Mouse (Mus musculus) forebrain, postnatal 0 days (tissue): ENCODE data around the gene Zc3h12c. TPM values are rescaled to one million over a fixed set of nuclear protein-coding genes. Genes with fewer than 3 reads are reported as not detected.
A peak's percentile ranks its signal among the peaks of the same experiment; 100 is the strongest.

Experiments
- ATAC-seq: fragments of 200-750 bp; cut with Nextera tagmentation; 2 replicates; pipeline ENCODE4 v1.8.0; 2017; ENCODE audit warnings: mild to moderate bottlenecking, moderate library complexity
- DNase-seq: peaks from one replicate; pipeline ENCODE4 v3.0.0-alpha.2; 2015
- H3K27ac ChIP-seq: fragments of 300-500 bp; sonication (generic); 2 replicates; pipeline ENCODE4 v1.5.1; 2014; ENCODE audit warnings: low read depth, mild to moderate bottlenecking, antibody characterized with exemption, low read length, moderate library complexity, mixed read lengths
- H3K27me3 ChIP-seq: fragments of 300-500 bp; sonication (generic); 2 replicates; pipeline ENCODE4 v1.6.1; 2014; ENCODE audit warnings: mild to moderate bottlenecking, low read length, mixed read lengths; ENCODE audit not compliant: insufficient read depth
- H3K36me3 ChIP-seq: fragments of 300-500 bp; sonication (generic); 2 replicates; pipeline ENCODE4 v1.6.1; 2014; ENCODE audit warnings: mild to moderate bottlenecking, moderate library complexity; ENCODE audit not compliant: insufficient read depth
- H3K4me1 ChIP-seq: fragments of 300-500 bp; sonication (generic); 2 replicates; pipeline ENCODE4 v1.6.1; 2014; ENCODE audit warnings: antibody characterized with exemption; ENCODE audit not compliant: insufficient read depth
- H3K4me2 ChIP-seq: fragments of 300-500 bp; sonication (generic); 2 replicates; pipeline ENCODE4 v1.6.1; 2014; ENCODE audit warnings: low read depth, mild to moderate bottlenecking, moderate library complexity
- H3K4me3 ChIP-seq: fragments of 300-500 bp; sonication (generic); 2 replicates; pipeline ENCODE4 v1.5.1; 2014; ENCODE audit warnings: low read depth, low read length, mixed read lengths
- H3K9ac ChIP-seq: fragments of 300-500 bp; sonication (generic); 2 replicates; pipeline ENCODE4 v1.6.1; 2014; ENCODE audit warnings: mild to moderate bottlenecking
- H3K9me3 ChIP-seq: fragments of 300-500 bp; sonication (generic); 2 replicates; pipeline ENCODE4 v1.6.1; 2016; ENCODE audit warnings: low read length
- CTCF ChIP-seq: sonication (generic); IDR thresholded peaks from 2 replicates; pipeline ENCODE4 v1.5.1; 2016; ENCODE audit warnings: antibody characterized with exemption, control low read depth, low read depth
- WGBS: fragments of 180-500 bp; shearing (Covaris S2); extraction: QIAGEN DNeasy Blood & Tissue Kit; methylation state at CpG from one replicate; pipeline ENCODE4 v1.1.7; 2014; 5-methylcytosine and 5-hydroxymethylcytosine counted together
- polyA plus RNA-seq: library from polyadenylated mRNA; unstranded; fragments of >200 nt; fragmentation: Nextera tagmentation; extraction: Ambion mirVana; gene quantifications from 2 replicates; pipeline ENCODE4 v1.2.1, GENCODE M21; 2015
- total RNA-seq: library from RNA; depleted of rRNA; stranded (reverse); fragments of >200 nt; gene quantifications from 2 replicates; pipeline ENCODE4 v1.2.3, GENCODE M21; 2014

Gene Zc3h12c
- total and polyA plus RNA-seq, 2 experiments from 2014 or later = 3.2 to 18.5 TPM

DNA sequence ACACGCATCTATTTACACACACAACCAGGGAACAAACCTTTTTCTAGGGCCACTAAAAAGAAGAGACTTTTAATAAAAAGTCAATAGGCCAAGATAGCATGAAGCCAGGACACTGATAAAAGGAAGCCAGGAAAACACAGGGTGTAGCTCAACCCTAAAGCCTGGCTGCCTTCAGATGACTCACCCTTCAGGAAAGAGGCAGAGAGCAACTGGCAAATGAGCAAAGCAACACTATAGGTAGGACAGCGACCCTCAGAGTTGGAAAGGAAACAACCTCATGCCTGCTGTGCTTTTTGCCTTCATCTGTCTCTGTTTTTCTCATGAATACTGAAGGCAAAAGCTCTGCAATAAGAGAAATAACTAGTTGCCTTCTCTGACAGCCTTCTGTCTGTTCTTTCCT lies 35.6 kb downstream of the Zc3h12c start:
- no peak for TF ChIP-seq CTCF
- no peaks in the 10 kb centered on the region for H3K9me3 ChIP-seq
- H3K27me3 ChIP-seq = no peaks in the 10 kb centered on the region
- H3K36me3 ChIP-seq = no peaks in the 10 kb centered on the region
- no peak overlapping the region for H3K9ac ChIP-seq
- no peak overlapping the region for H3K4me2 ChIP-seq
- 80% methylated on average over 2 of the region's 2 CpGs for WGBS
- DNase-seq (no peak), ATAC-seq (no peak)
- H3K4me3 ChIP-seq = no peak overlapping the region
- H3K27ac ChIP-seq = no peak overlapping the region
- H3K4me1 ChIP-seq = no peaks in the 10 kb centered on the region

DNA sequence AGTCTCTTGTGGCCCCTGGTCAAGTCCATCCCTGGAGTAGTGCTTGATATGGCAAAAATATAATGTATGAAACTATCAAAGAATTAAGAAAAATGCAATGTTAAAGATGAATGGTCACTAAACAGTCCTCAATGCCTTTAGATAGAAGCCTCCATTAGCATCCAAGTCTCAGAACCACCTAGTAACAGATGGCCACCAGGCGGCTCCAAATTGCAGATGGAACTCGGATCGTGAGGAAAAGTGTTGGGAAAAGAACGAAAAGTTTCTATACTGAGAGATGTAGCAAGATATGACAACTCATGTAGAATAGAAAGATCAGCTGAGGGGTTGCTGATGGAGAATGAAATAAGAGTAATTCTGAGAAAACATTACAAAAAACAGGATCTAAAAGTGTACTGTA lies 38.0 kb downstream of the Zc3h12c start:
- Histone ChIP-seq H3K27ac (no peak overlapping the region), H3K4me3 (no peak overlapping the region), H3K4me2 (no peak overlapping the region), H3K4me1 (no peaks in the 10 kb centered on the region), H3K9ac (no peak overlapping the region), H3K27me3 (no peaks in the 10 kb centered on the region), H3K36me3 (peaks cover 4% of the 10 kb centered on the region; the same call in 1 of the 2 replicates), H3K9me3 (no peaks in the 10 kb centered on the region)
- DNase-seq (peak; percentile 35), ATAC-seq (no peak)
- peak; percentile 52 for TF ChIP-seq CTCF
- WGBS = 52% methylated on average over 4 of the region's 4 CpGs

DNA sequence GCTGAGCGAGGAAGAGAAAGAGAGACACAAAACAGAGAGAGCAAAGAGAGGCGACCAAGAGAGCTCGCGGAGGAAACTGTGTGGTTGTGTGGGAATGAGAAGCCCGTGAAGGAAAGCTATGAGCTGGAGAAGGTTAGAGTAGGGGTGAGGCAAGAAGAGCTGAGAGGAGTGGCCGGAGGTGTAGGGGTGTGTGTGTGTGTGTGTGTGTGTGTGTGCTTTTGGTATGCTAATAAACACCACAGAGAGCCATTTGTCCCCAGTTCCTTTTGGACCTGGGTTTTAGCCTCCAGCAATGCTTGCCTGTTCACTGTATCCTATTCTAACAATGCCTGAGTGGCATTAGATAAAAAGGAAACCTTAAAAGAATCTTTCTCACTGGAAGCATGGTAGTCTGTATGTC lies 43.1 kb downstream of the Zc3h12c start:
- DNase-seq (no peak), ATAC-seq (no peak)
- TF ChIP-seq CTCF = no peak
- Histone ChIP-seq H3K4me2 (no peak overlapping the region), H3K36me3 (peaks cover 8% of the 10 kb centered on the region), H3K27ac (no peak overlapping the region), H3K4me1 (no peaks in the 10 kb centered on the region), H3K9ac (no peak overlapping the region), H3K27me3 (no peaks in the 10 kb centered on the region), H3K9me3 (no peaks in the 10 kb centered on the region), H3K4me3 (no peak overlapping the region)
- 88% methylated on average over 6 of the region's 6 CpGs for WGBS

DNA sequence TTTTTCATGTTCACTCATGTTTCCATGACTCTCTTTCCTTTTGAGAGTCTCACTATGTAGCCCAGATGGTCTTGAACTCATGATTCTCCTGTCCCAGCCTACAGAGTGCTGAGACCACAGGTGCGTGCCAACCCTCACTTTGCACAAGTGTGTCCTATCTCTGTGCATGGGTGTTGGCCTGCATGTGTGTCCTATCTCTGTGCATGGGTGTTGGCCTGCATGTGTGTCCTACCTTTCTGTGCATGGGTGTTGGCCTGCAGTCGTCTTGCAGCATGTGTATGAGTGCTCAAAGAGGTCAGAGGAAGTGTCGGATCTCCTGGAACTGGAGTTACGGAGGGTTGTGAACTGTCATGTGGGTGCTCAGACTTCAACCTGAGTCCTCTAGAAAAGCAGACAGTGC lies 49.2 kb downstream of the Zc3h12c start:
- WGBS = 92% methylated on average over 4 of the region's 4 CpGs
- DNase-seq (no peak), ATAC-seq (no peak)
- Histone ChIP-seq H3K27ac (no peak overlapping the region), H3K4me1 (no peaks in the 10 kb centered on the region), H3K4me3 (no peak overlapping the region), H3K27me3 (no peaks in the 10 kb centered on the region), H3K4me2 (no peak overlapping the region), H3K36me3 (peaks cover 34% of the 10 kb centered on the region), H3K9me3 (no peaks in the 10 kb centered on the region), H3K9ac (no peak overlapping the region)
- TF ChIP-seq CTCF = no peak

DNA sequence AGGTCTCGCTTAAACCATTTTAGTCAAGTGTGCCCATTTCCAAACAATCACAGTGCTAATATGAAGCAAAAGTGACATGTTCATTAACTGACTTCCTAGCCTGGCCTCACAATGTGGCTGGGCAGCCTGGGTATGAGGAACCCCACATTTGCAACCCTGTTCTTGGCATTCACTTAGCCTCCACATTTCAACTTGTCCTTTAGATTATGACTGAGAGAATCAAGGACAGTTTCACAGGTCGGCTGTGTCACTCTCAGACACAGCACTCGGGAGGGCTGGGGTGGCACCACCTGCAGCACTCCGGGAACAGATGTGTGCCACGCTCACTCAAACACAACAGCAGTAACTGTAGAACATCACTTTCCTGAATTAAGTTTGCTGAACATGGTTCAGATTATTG lies 55.3 kb downstream of the Zc3h12c start:
- Histone ChIP-seq H3K4me1 (no peaks in the 10 kb centered on the region), H3K36me3 (peaks cover 21% of the 10 kb centered on the region), H3K4me2 (no peak overlapping the region), H3K4me3 (no peak overlapping the region), H3K27ac (no peak overlapping the region), H3K27me3 (no peaks in the 10 kb centered on the region), H3K9me3 (no peaks in the 10 kb centered on the region), H3K9ac (no peak overlapping the region)
- DNase-seq (no peak), ATAC-seq (no peak)
- TF ChIP-seq CTCF = no peak
- WGBS = 88% methylated on average over 5 of the region's 5 CpGs

DNA sequence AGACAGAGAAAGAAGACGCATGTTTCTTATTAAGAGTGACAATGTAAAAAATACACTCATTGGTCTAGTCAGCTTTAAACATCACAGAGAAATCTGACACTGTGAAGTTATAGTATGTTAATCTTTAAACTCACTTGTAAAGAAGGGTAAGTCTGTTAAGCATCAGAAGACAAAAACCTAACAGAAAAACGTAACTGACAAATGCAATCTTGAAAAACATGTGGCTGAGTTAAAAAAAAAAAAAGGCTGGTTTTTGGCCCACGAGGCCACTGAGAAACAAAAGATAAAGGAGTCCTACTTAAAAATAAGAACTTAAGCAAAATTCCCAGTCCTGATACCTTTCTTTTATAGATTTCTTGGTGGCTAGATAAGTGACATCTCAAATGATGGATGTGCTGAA lies 57.6 kb downstream of the Zc3h12c start:
- DNase-seq (no peak), ATAC-seq (no peak)
- Histone ChIP-seq H3K27ac (no peak overlapping the region), H3K9me3 (no peaks in the 10 kb centered on the region), H3K4me1 (no peaks in the 10 kb centered on the region), H3K36me3 (peaks cover 6% of the 10 kb centered on the region), H3K4me3 (no peak overlapping the region), H3K4me2 (no peak overlapping the region), H3K9ac (no peak overlapping the region), H3K27me3 (no peaks in the 10 kb centered on the region)
- 85% methylated on average over 3 of the region's 3 CpGs for WGBS
- no peak for TF ChIP-seq CTCF

DNA sequence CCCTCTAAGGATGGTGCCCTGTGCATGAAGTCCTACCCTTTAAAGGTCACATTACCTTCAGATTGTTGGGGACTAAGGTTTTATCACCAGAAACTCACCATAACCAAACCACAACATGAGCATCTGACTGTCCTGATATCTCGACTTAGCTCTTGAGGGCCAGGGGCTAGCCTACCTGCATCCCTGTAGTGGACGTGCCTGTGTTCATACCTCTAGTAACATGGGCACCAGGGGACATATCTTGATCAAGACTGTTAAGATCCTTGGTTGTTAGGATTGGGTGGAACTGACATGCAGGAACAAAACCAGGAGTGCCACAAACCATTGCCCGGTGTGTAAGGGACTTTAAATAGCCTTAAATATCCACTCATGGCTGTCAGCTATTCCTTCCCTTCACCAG lies 61.2 kb downstream of the Zc3h12c start:
- ATAC-seq (no peak), DNase-seq (no peak)
- no peak overlapping the region for H3K27ac ChIP-seq
- no peaks in the 10 kb centered on the region for H3K27me3 ChIP-seq
- H3K9me3 ChIP-seq = no peaks in the 10 kb centered on the region
- H3K4me3 ChIP-seq = no peak overlapping the region
- H3K9ac ChIP-seq = no peak overlapping the region
- no peaks in the 10 kb centered on the region for H3K4me1 ChIP-seq
- no peak overlapping the region for H3K4me2 ChIP-seq
- WGBS = 95% methylated on average over 3 of the region's 3 CpGs
- no peak for TF ChIP-seq CTCF
- H3K36me3 ChIP-seq = no peaks in the 10 kb centered on the region; the same call in 1 of the 2 replicates

DNA sequence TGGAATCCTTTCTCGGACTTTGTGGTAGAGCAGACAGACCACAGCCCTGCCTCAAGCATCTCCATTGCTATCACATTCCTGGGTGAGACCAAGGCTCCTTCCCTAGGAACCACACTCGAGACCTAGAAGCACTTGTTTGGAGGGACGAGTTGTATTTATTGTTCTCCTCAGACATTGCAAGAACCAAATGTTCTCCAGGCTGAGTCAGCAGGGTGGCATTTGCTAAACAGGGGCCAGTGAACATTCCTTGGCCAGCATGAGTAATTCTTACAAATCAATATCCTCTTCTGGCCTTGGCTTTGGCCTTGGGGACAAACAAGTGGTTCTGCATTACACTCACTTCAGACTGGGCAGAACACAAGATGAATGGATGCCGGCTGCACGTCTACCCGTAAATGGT lies 62.9 kb downstream of the Zc3h12c start:
- no peaks in the 10 kb centered on the region for H3K27me3 ChIP-seq
- DNase-seq (no peak), ATAC-seq (no peak)
- WGBS = 84% methylated on average over 6 of the region's 6 CpGs
- H3K27ac ChIP-seq = no peak overlapping the region
- peaks cover 5% of the 10 kb centered on the region; the same call in 1 of the 2 replicates for H3K36me3 ChIP-seq
- H3K4me3 ChIP-seq = no peak overlapping the region
- no peaks in the 10 kb centered on the region for H3K4me1 ChIP-seq
- H3K4me2 ChIP-seq = no peak overlapping the region
- H3K9ac ChIP-seq = no peak overlapping the region
- TF ChIP-seq CTCF = no peak
- H3K9me3 ChIP-seq = no peaks in the 10 kb centered on the region
